Mouse (Mus musculus) neural tube, embryonic 14.5 days (tissue): ENCODE data around the gene Plpp3. TPM values are rescaled to one million over a fixed set of nuclear protein-coding genes. Genes with fewer than 3 reads are reported as not detected.

Experiments
- ATAC-seq: fragments of 200-750 bp; cut with Nextera tagmentation; 2 replicates; pipeline ENCODE4 v1.8.0; 2017; ENCODE audit warnings: low read depth, mild to moderate bottlenecking, moderate TSS enrichment, moderate library complexity
- H3K27ac ChIP-seq: fragments of 300-500 bp; sonication (generic); 2 replicates; pipeline ENCODE4 v1.5.1; 2014; ENCODE audit warnings: low read depth, mild to moderate bottlenecking, control low read depth, low read length, moderate library complexity, mixed read lengths
- H3K27me3 ChIP-seq: fragments of 300-500 bp; sonication (generic); 2 replicates; pipeline ENCODE4 v1.6.1; 2014; ENCODE audit warnings: low read length; ENCODE audit not compliant: control insufficient read depth, insufficient read depth
- H3K36me3 ChIP-seq: fragments of 300-500 bp; sonication (generic); 2 replicates; pipeline ENCODE4 v1.6.1; 2014; ENCODE audit warnings: low read length, mixed read lengths; ENCODE audit not compliant: control insufficient read depth, insufficient read depth
- H3K4me1 ChIP-seq: fragments of 300-500 bp; sonication (generic); 2 replicates; pipeline ENCODE4 v1.6.1; 2014; ENCODE audit warnings: low read length; ENCODE audit not compliant: control insufficient read depth, insufficient read depth
- H3K4me2 ChIP-seq: fragments of 300-500 bp; sonication (generic); 2 replicates; pipeline ENCODE4 v1.6.1; 2014; ENCODE audit warnings: mild to moderate bottlenecking, low read depth, low read length, control low read depth
- H3K4me3 ChIP-seq: fragments of 300-500 bp; sonication (generic); 2 replicates; pipeline ENCODE4 v1.5.1; 2014; ENCODE audit warnings: low read depth, low read length, control low read depth, mixed read lengths
- H3K9ac ChIP-seq: fragments of 300-500 bp; sonication (generic); replicated peaks from 2 replicates; pipeline ENCODE4 v1.6.1; 2014; ENCODE audit warnings: low read depth, mild to moderate bottlenecking, control low read depth, low read length, mixed read lengths
- H3K9me3 ChIP-seq: fragments of 300-500 bp; sonication (generic); 2 replicates; pipeline ENCODE4 v1.6.1; 2016; ENCODE audit warnings: low read length; ENCODE audit not compliant: control insufficient read depth
- WGBS: fragments of 180-500 bp; shearing (Covaris S2); extraction: QIAGEN DNeasy Blood & Tissue Kit; methylation state at CpG from one replicate; pipeline ENCODE4 v1.1.7; 2014; 5-methylcytosine and 5-hydroxymethylcytosine counted together
- polyA plus RNA-seq: library from polyadenylated mRNA; unstranded; fragments of >200 nt; fragmentation: Nextera tagmentation; extraction: Ambion mirVana; gene quantifications from 2 replicates; pipeline ENCODE4 v1.2.1, GENCODE M21; 2014

Gene Plpp3
- polyA plus RNA-seq, 1 experiment from 2014 or later, result 58.5 TPM

- no peak for ATAC-seq
- Histone ChIP-seq H3K27me3 (no peaks in the 10 kb centered on the region), H3K4me1 (peaks cover 10% of the 10 kb centered on the region; the same call in 1 of the 2 replicates), H3K9ac (no peak overlapping the region), H3K4me3 (no peak overlapping the region), H3K36me3 (no peaks in the 10 kb centered on the region), H3K27ac (no peak overlapping the region), H3K9me3 (no peaks in the 10 kb centered on the region), H3K4me2 (no peak overlapping the region)
- WGBS, result 74% methylated on average over 3 of the region's 3 CpGs
These were observed 43.7 kb upstream of the Plpp3 start for GRCm38 (mm10) chr4:105113468-105113867.

- H3K4me1 ChIP-seq, result no peaks in the 10 kb centered on the region
- no peak overlapping the region for H3K9ac ChIP-seq
- no peak overlapping the region for H3K4me3 ChIP-seq
- H3K36me3 ChIP-seq, result no peaks in the 10 kb centered on the region
- H3K27ac ChIP-seq, result no peak overlapping the region
- H3K4me2 ChIP-seq, result no peak overlapping the region
- no peaks in the 10 kb centered on the region for H3K9me3 ChIP-seq
- ATAC-seq, result no peak
- H3K27me3 ChIP-seq, result no peaks in the 10 kb centered on the region
- 54% methylated on average over 6 of the region's 6 CpGs for WGBS
These were observed 36.1 kb upstream of the Plpp3 start for GRCm38 (mm10) chr4:105121081-105121480.

GRCm38 (mm10) chr4:105122429-105122828 is 34.7 kb upstream of the Plpp3 start:
- no peak for ATAC-seq
- WGBS, result 52% methylated on average over 7 of the region's 8 CpGs
- Histone ChIP-seq H3K9ac (no peak overlapping the region), H3K9me3 (no peaks in the 10 kb centered on the region), H3K4me1 (no peaks in the 10 kb centered on the region), H3K36me3 (no peaks in the 10 kb centered on the region), H3K27me3 (no peaks in the 10 kb centered on the region), H3K4me3 (no peak overlapping the region), H3K27ac (no peak overlapping the region), H3K4me2 (no peak overlapping the region)

DNA sequence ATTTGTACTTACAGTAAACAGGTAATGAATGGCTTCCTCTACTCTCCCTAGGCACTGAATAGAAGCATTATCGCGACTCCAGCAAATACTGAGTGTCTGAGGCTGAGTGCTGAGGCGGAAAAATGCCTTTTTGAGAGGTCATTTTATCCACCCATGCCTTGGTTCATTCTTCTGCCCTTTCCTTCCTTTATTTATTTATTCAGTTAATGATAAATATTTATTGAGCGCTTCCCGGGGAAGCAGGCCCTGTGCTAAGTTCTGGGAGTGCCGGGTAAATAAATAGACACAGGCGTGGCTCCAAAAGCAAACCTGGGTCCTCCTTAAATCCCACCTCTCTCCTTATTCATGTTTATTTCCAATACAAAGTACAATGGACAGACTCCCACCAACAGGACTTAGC is 27.9 kb upstream of the Plpp3 start:
- H3K4me3 ChIP-seq, result no peak overlapping the region
- no peaks in the 10 kb centered on the region for H3K27me3 ChIP-seq
- no peak for ATAC-seq
- no peak overlapping the region for H3K27ac ChIP-seq
- H3K4me1 ChIP-seq, result no peaks in the 10 kb centered on the region
- no peaks in the 10 kb centered on the region for H3K36me3 ChIP-seq
- no peak overlapping the region for H3K4me2 ChIP-seq
- no peak overlapping the region for H3K9ac ChIP-seq
- no peaks in the 10 kb centered on the region for H3K9me3 ChIP-seq
- 54% methylated on average over 7 of the region's 7 CpGs for WGBS

- Histone ChIP-seq H3K4me1 (no peaks in the 10 kb centered on the region), H3K27me3 (no peaks in the 10 kb centered on the region), H3K9me3 (no peaks in the 10 kb centered on the region), H3K9ac (no peak overlapping the region), H3K4me2 (no peak overlapping the region), H3K27ac (no peak overlapping the region), H3K36me3 (no peaks in the 10 kb centered on the region), H3K4me3 (no peak overlapping the region)
- ATAC-seq, result no peak
- 85% methylated on average over 9 of the region's 9 CpGs for WGBS
These were observed 25.3 kb upstream of the Plpp3 start for GRCm38 (mm10) chr4:105131756-105132314.

GRCm38 (mm10) chr4:105133350-105134050 is 23.6 kb upstream of the Plpp3 start:
- H3K27ac ChIP-seq, result no peak overlapping the region
- no peak overlapping the region for H3K9ac ChIP-seq
- no peak overlapping the region for H3K4me2 ChIP-seq
- H3K4me3 ChIP-seq, result no peak overlapping the region
- H3K4me1 ChIP-seq, result no peaks in the 10 kb centered on the region
- no peaks in the 10 kb centered on the region for H3K27me3 ChIP-seq
- 79% methylated on average over 4 of the region's 4 CpGs for WGBS
- H3K36me3 ChIP-seq, result no peaks in the 10 kb centered on the region
- no peak for ATAC-seq
- no peaks in the 10 kb centered on the region for H3K9me3 ChIP-seq

- no peaks in the 10 kb centered on the region for H3K4me1 ChIP-seq
- no peak overlapping the region for H3K27ac ChIP-seq
- H3K36me3 ChIP-seq, result no peaks in the 10 kb centered on the region
- no peak overlapping the region for H3K9ac ChIP-seq
- no peak for ATAC-seq
- no peak overlapping the region for H3K4me3 ChIP-seq
- H3K9me3 ChIP-seq, result no peaks in the 10 kb centered on the region
- no peaks in the 10 kb centered on the region for H3K27me3 ChIP-seq
- 92% methylated on average over 7 of the region's 7 CpGs for WGBS
- no peak overlapping the region for H3K4me2 ChIP-seq
These were observed 7.7 kb upstream of the Plpp3 start for GRCm38 (mm10) chr4:105149492-105149891.

- no peaks in the 10 kb centered on the region for H3K4me1 ChIP-seq
- no peak overlapping the region for H3K4me3 ChIP-seq
- no peaks in the 10 kb centered on the region for H3K9me3 ChIP-seq
- H3K27me3 ChIP-seq, result no peaks in the 10 kb centered on the region
- H3K36me3 ChIP-seq, result no peaks in the 10 kb centered on the region
- H3K27ac ChIP-seq, result no peak overlapping the region
- no peak overlapping the region for H3K4me2 ChIP-seq
- no peak overlapping the region for H3K9ac ChIP-seq
- 45% methylated on average over 14 of the region's 14 CpGs for WGBS
- no peak; the same call in 1 of the 2 replicates for ATAC-seq
These were observed 5.0 kb upstream of the Plpp3 start for GRCm38 (mm10) chr4:105151911-105152690.

DNA sequence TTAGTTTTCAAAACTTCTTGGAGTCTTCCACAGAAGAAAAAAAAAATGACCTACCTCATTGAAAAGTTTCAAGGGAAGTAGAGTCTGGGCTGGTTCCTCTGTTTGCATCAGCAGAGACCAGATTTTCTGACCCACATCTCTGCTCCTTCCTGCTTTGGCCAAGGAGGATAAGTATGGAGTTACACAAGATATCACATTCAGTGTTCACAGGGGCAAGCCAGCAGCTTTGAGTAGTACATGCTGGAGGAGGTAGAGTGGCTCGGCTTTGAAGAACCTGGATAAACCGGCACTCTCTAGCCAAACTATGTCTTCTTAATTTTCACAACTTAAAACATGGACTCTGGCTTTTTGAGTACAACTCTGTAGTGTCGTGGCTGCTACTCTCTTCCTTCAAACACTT is 3.9 kb upstream of the Plpp3 start:
- Histone ChIP-seq H3K36me3 (no peaks in the 10 kb centered on the region), H3K27ac (no peak overlapping the region), H3K4me2 (no peak overlapping the region), H3K4me3 (no peak overlapping the region), H3K27me3 (no peaks in the 10 kb centered on the region), H3K9ac (no peak overlapping the region), H3K4me1 (no peaks in the 10 kb centered on the region), H3K9me3 (no peaks in the 10 kb centered on the region)
- 89% methylated on average over 3 of the region's 3 CpGs for WGBS
- ATAC-seq, result no peak
